Mouse (Mus musculus) MEL (cell line): Measurements from ENCODE around the gene Pygo2. TPM values are rescaled to one million over a fixed set of nuclear protein-coding genes. Genes with fewer than 3 reads are reported as not detected.
A peak's percentile ranks its signal among the peaks of the same experiment; 100 is the strongest.

Source experiments
- DNase-seq: peaks from one replicate; pipeline ENCODE4 v3.0.0; 2011; ENCODE audit warnings: low read depth, low spot score
- H3K27ac ChIP-seq: 2 replicates; pipeline ENCODE4 v1.5.1; 2012; ENCODE audit warnings: low read depth, mild to moderate bottlenecking, control low read depth, low read length, moderate library complexity; ENCODE audit not compliant: control insufficient read depth
- H3K27me3 ChIP-seq, 2 experiments: fragments of 150-350 bp in 1 of 2; sonication (generic) in 1 of 2; 2 replicates each; pipeline ENCODE4 v1.6.1; 2012; ENCODE audit warnings: low read length in 2 of 2, mild to moderate bottlenecking in 2 of 2, improper control_type of control experiment in 1 of 2, moderate library complexity in 1 of 2; ENCODE audit not compliant: insufficient read depth in 2 of 2, control insufficient read depth in 1 of 2
- H3K36me3 ChIP-seq, 2 experiments: 2 replicates each; pipeline ENCODE4 v1.6.1; 2012 to 2014; ENCODE audit warnings: low read length in 2 of 2, improper control_type of control experiment in 1 of 2, inconsistent platforms in 1 of 2, mild to moderate bottlenecking in 1 of 2; ENCODE audit not compliant: insufficient read depth in 2 of 2, control insufficient read depth in 1 of 2
- H3K4me1 ChIP-seq, 2 experiments: fragments of 150-350 bp in 1 of 2; sonication (generic) in 1 of 2; 2 replicates each; pipeline ENCODE4 v1.6.1; 2012; ENCODE audit warnings: low read length in 2 of 2, improper control_type of control experiment in 1 of 2, mild to moderate bottlenecking in 1 of 2; ENCODE audit not compliant: insufficient read depth in 2 of 2, control insufficient read depth in 1 of 2
- H3K4me3 ChIP-seq, 2 experiments: fragments of 150-350 bp in 1 of 2; sonication (generic) in 1 of 2; 2 replicates each; pipeline ENCODE4 v1.5.1; 2012; ENCODE audit warnings: low read depth in 2 of 2, low read length in 2 of 2, mild to moderate bottlenecking in 2 of 2, moderate library complexity in 2 of 2, control low read depth in 1 of 2, improper control_type of control experiment in 1 of 2; ENCODE audit not compliant: control insufficient read depth in 1 of 2, insufficient read depth in 1 of 2
- H3K79me2 ChIP-seq: 2 replicates; pipeline ENCODE4 v1.6.1; 2012; ENCODE audit warnings: mild to moderate bottlenecking, low read length, moderate library complexity; ENCODE audit not compliant: control insufficient read depth, poor library complexity, insufficient read depth
- H3K9ac ChIP-seq: 2 replicates; pipeline ENCODE4 v1.6.1; 2012; ENCODE audit warnings: low read depth, mild to moderate bottlenecking, control low read depth, low read length, moderate library complexity; ENCODE audit not compliant: control insufficient read depth, poor library complexity, severe bottlenecking
- H3K9me3 ChIP-seq: fragments of 150-350 bp; sonication (generic); replicated peaks from 2 replicates; pipeline ENCODE4 v1.6.1; 2012; ENCODE audit warnings: mild to moderate bottlenecking, low read length, improper control_type of control experiment, moderate library complexity; ENCODE audit not compliant: insufficient read depth
- BHLHE40 ChIP-seq: IDR thresholded peaks from 2 replicates; pipeline ENCODE4 v1.6.1; 2012; ENCODE audit warnings: low read depth, mild to moderate bottlenecking, inconsistent platforms, low read length, improper control_type of control experiment, borderline replicate concordance
- CHD1 ChIP-seq: IDR thresholded peaks from 2 replicates; pipeline ENCODE4 v1.6.1; 2012; ENCODE audit warnings: low read depth, mild to moderate bottlenecking, inconsistent platforms, low read length, improper control_type of control experiment
- E2F4 ChIP-seq: IDR thresholded peaks from 2 replicates; pipeline ENCODE4 v1.6.1; 2011; ENCODE audit warnings: low read depth, low read length, improper control_type of control experiment, borderline replicate concordance
- ETS1 ChIP-seq: IDR thresholded peaks from 2 replicates; pipeline ENCODE4 v1.6.1; 2012; ENCODE audit warnings: low read depth, mild to moderate bottlenecking, inconsistent platforms, low read length, improper control_type of control experiment, moderate library complexity
- GABPA ChIP-seq: IDR thresholded peaks from 2 replicates; pipeline ENCODE4 v1.6.1; 2012; ENCODE audit warnings: low read depth, mild to moderate bottlenecking, inconsistent platforms, low read length, improper control_type of control experiment, moderate library complexity
- MAFK ChIP-seq: IDR thresholded peaks from 2 replicates; pipeline ENCODE4 v1.6.1; 2011; ENCODE audit warnings: low read depth, mild to moderate bottlenecking, low read length, improper control_type of control experiment, borderline replicate concordance
- MAX ChIP-seq: IDR thresholded peaks from 2 replicates; pipeline ENCODE4 v1.6.1; 2011; ENCODE audit warnings: low read length, improper control_type of control experiment
- MAZ ChIP-seq: IDR thresholded peaks from 2 replicates; pipeline ENCODE4 v1.6.1; 2012; ENCODE audit warnings: low read depth, mild to moderate bottlenecking, inconsistent platforms, low read length, improper control_type of control experiment
- MEF2A ChIP-seq: IDR thresholded peaks from 2 replicates; pipeline ENCODE4 v1.6.1; 2014; ENCODE audit warnings: low read depth, mild to moderate bottlenecking, inconsistent platforms, low read length, improper control_type of control experiment; ENCODE audit not compliant: poor library complexity, insufficient replicate concordance, severe bottlenecking; ENCODE audit errors: extremely low read depth
- MXI1 ChIP-seq: IDR thresholded peaks from 2 replicates; pipeline ENCODE4 v1.6.1; 2011; ENCODE audit warnings: mild to moderate bottlenecking, low read depth, low read length, improper control_type of control experiment
- MYC ChIP-seq: IDR thresholded peaks from 2 replicates; pipeline ENCODE4 v1.6.1; 2011; ENCODE audit warnings: low read depth, mild to moderate bottlenecking, low read length, improper control_type of control experiment, moderate library complexity
- NRF1 ChIP-seq: IDR thresholded peaks from 2 replicates; pipeline ENCODE4 v1.6.1; 2014; ENCODE audit warnings: low read depth, mild to moderate bottlenecking, inconsistent platforms, low read length, improper control_type of control experiment, moderate library complexity; ENCODE audit not compliant: poor library complexity, insufficient read depth, severe bottlenecking
- POLR2A ChIP-seq, 2 experiments: IDR thresholded peaks; 2 replicates each; pipeline ENCODE4 v1.6.1; 2011 to 2012; ENCODE audit warnings: low read length in 2 of 2, mild to moderate bottlenecking in 2 of 2, control low read depth in 1 of 2, improper control_type of control experiment in 1 of 2, low read depth in 1 of 2, moderate library complexity in 1 of 2; ENCODE audit not compliant: control insufficient read depth in 1 of 2, insufficient read depth in 1 of 2, poor library complexity in 1 of 2
- POLR2AphosphoS5 ChIP-seq: IDR thresholded peaks from 2 replicates; pipeline ENCODE4 v1.6.1; 2012; ENCODE audit warnings: low read depth, borderline replicate concordance, mild to moderate bottlenecking, inconsistent platforms, low read length, moderate library complexity, mixed read lengths
- RCOR1 ChIP-seq: IDR thresholded peaks from 2 replicates; pipeline ENCODE4 v1.6.1; 2012; ENCODE audit warnings: low read depth, mild to moderate bottlenecking, inconsistent platforms, low read length, improper control_type of control experiment
- SMC3 ChIP-seq: IDR thresholded peaks from 2 replicates; pipeline ENCODE4 v1.6.1; 2011; ENCODE audit warnings: low read depth, low read length, improper control_type of control experiment
- TAL1 ChIP-seq: IDR thresholded peaks from 2 replicates; pipeline ENCODE4 v1.6.1; 2012; ENCODE audit warnings: mild to moderate bottlenecking, inconsistent platforms, low read length, moderate library complexity, mixed read lengths
- TBP ChIP-seq: IDR thresholded peaks from 2 replicates; pipeline ENCODE4 v1.8.0; 2011; ENCODE audit warnings: low read depth, low read length, improper control_type of control experiment
- TCF12 ChIP-seq: IDR thresholded peaks from 2 replicates; pipeline ENCODE4 v1.6.1; 2014; ENCODE audit warnings: low read depth, mild to moderate bottlenecking, inconsistent platforms, low read length, improper control_type of control experiment, moderate library complexity
- UBTF ChIP-seq: IDR thresholded peaks from 2 replicates; pipeline ENCODE4 v1.6.1; 2012; ENCODE audit warnings: low read depth, mild to moderate bottlenecking, inconsistent platforms, low read length, improper control_type of control experiment, moderate library complexity, borderline replicate concordance; ENCODE audit not compliant: insufficient read depth
- USF1 ChIP-seq: IDR thresholded peaks from 2 replicates; pipeline ENCODE4 v1.6.1; 2014; ENCODE audit warnings: low read depth, mild to moderate bottlenecking, inconsistent platforms, low read length, improper control_type of control experiment, moderate library complexity
- ZC3H11A ChIP-seq: IDR thresholded peaks from 2 replicates; pipeline ENCODE4 v1.6.1; 2012; ENCODE audit warnings: low read depth, mild to moderate bottlenecking, inconsistent platforms, low read length, improper control_type of control experiment
- ZNF384 ChIP-seq: IDR thresholded peaks from 2 replicates; pipeline ENCODE4 v1.6.1; 2012; ENCODE audit warnings: low read depth, mild to moderate bottlenecking, inconsistent platforms, low read length, improper control_type of control experiment
- polyA plus RNA-seq, 2 experiments: library from polyadenylated mRNA; stranded (reverse) in 1 of 2; unstranded in 1 of 2; fragments of >175 nt in 1 of 2; fragments of >200 nt in 1 of 2; gene quantifications; 2 replicates each; pipeline versions ENCODE4 v1.2.1 to v1.2.4; 2012; ENCODE audit warnings: low replicate concordance in 2 of 2, low read depth in 1 of 2; ENCODE audit not compliant: insufficient read length in 2 of 2, insufficient read depth in 1 of 2, missing spikeins in 1 of 2
- total RNA-seq: library from RNA; depleted of rRNA; stranded (reverse); fragments of 300-350 nt; gene quantifications from 2 replicates; pipeline ENCODE4 v1.2.3, GENCODE M21; 2012

The Pygo2 gene
- total and polyA plus RNA-seq, 3 experiments, result 50.3 to 61.1 TPM; not detected in 1

DNA sequence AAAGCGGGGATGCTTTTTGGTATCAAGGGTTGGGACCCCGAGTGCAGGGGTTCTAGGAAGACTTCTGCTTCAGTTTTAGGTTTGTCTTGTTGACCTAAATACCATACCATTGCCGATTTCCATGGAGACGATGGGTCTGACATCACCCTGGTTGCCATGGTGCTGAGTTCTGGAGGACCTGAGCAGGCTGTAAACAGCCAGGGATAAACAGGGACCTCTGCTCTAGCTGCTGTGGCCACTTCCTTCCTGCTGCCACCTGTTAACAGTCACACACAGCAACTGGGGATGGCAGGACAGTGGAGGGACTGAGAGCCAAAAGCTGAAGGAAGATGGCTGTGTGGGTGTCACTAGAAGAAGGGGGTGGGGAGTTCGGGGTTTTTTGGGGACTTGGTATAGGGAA, 7.3 kb downstream of the Pygo2 start:
- H3K4me1 ChIP-seq, result peaks cover 0 to 9% of the 10 kb centered on the region in 2 experiments; a peak in 2 of 4 replicates
- H3K79me2 ChIP-seq, result peaks cover under 1% of the 10 kb centered on the region; the same call in 1 of the 2 replicates
- peak overlapping the region; percentile 68 to 81 for H3K4me3 ChIP-seq
- no peaks in the 10 kb centered on the region for H3K27me3 ChIP-seq
- DNase-seq, result peak; percentile 51
- H3K9ac ChIP-seq, result peak overlapping the region; percentile 67
- no peak for TF ChIP-seq TBP
- TF ChIP-seq CHD1, result 0 out of 2 replicates have a peak, but pooled peaks have one; percentile 47
- TF ChIP-seq SMC3, result peak; percentile 2; the same call in 1 of the 2 replicates
- 0 out of 2 replicates have a peak, but pooled peaks have one; percentile 19 for TF ChIP-seq ETS1
- 0 out of 2 replicates have a peak, but pooled peaks have one; percentile 10 for TF ChIP-seq MXI1
- no peak for TF ChIP-seq ZNF384
- no peak for TF ChIP-seq MYC
- TF ChIP-seq MEF2A, result no peak
- TF ChIP-seq, all 39 proteins: peak for 4
- Histone ChIP-seq H3K27ac (peak overlapping the region; percentile 61; the same call in 1 of the 2 replicates), H3K36me3 (peaks cover 0 to 8% of the 10 kb centered on the region in 2 experiments; a peak in 2 of 4 replicates), H3K9me3 (no peaks in the 10 kb centered on the region)

GRCm38 (mm10) chr3:89440691-89441090, 10.7 kb downstream of the Pygo2 start:
- no peaks in the 10 kb centered on the region for H3K9me3 ChIP-seq
- H3K27ac ChIP-seq, result no peak overlapping the region
- H3K4me3 ChIP-seq, result no peak overlapping the region
- no peaks in the 10 kb centered on the region for H3K27me3 ChIP-seq
- no peak for TF ChIP-seq UBTF
- TF ChIP-seq POLR2AphosphoS5, result no peak
- TF ChIP-seq MAZ, result no peak
- TF ChIP-seq RCOR1, result no peak
- no peak for TF ChIP-seq MAFK
- TF ChIP-seq MAX, result no peak
- no peak for TF ChIP-seq POLR2A (IDR thresholded peaks at IDR 0.05; ENCODE audit: control insufficient read depth in 1 of 2, insufficient read depth in 1 of 2, low read depth in 1 of 2, low read length in 2 of 2, poor library complexity in 1 of 2)
- TF ChIP-seq E2F4, result no peak
- no peak for TF ChIP-seq ETS1
- TF ChIP-seq ZC3H11A, result no peak
- no peak for TF ChIP-seq USF1
- no peak for TF ChIP-seq GABPA
- TF ChIP-seq NRF1, result no peak
- no peak for TF ChIP-seq TCF12
- no peak for TF ChIP-seq TAL1
- TF ChIP-seq BHLHE40, result no peak
- H3K36me3 ChIP-seq, result peaks cover 0 to 8% of the 10 kb centered on the region in 2 experiments; a peak in 2 of 4 replicates
- H3K4me1 ChIP-seq, result peaks cover 0 to 9% of the 10 kb centered on the region in 2 experiments; a peak in 2 of 4 replicates
- no peaks in the 10 kb centered on the region for H3K79me2 ChIP-seq
- no peak for DNase-seq
- no peak overlapping the region for H3K9ac ChIP-seq
